Mouse (Mus musculus) ES-E14 (cell line): ENCODE measurements around the gene Aldh16a1. TPM values are rescaled to one million over a fixed set of nuclear protein-coding genes. Genes with fewer than 3 reads are reported as not detected.

ENCODE experiments used
- DNase-seq: peaks from one replicate; pipeline ENCODE4 v3.0.0-alpha.2; 2013; ENCODE audit warnings: low read depth, low spot score
- H3K27ac ChIP-seq: 2 replicates; pipeline ENCODE4 v1.5.1; 2012; ENCODE audit warnings: low read depth, mild to moderate bottlenecking, low read length, moderate library complexity, mixed read lengths; ENCODE audit not compliant: poor library complexity, insufficient read depth, severe bottlenecking
- H3K36me3 ChIP-seq: 2 replicates; pipeline ENCODE4 v1.6.1; 2012; ENCODE audit warnings: mild to moderate bottlenecking, low read length, moderate library complexity, mixed read lengths; ENCODE audit not compliant: control insufficient read depth, poor library complexity, insufficient read depth, severe bottlenecking
- H3K4me1 ChIP-seq, 2 experiments: fragments of 150-350 bp in 1 of 2; sonication (generic) in 1 of 2; 2 replicates each; pipeline ENCODE4 v1.6.1; 2012; ENCODE audit warnings: low read length in 2 of 2, mild to moderate bottlenecking in 1 of 2, mixed read lengths in 1 of 2; ENCODE audit not compliant: control insufficient read depth in 2 of 2, insufficient read depth in 2 of 2, poor library complexity in 1 of 2
- H3K4me3 ChIP-seq, 2 experiments: fragments of 150-350 bp in 1 of 2; sonication (generic) in 1 of 2; 2 replicates each; pipeline ENCODE4 v1.5.1; 2012; ENCODE audit warnings: low read length in 2 of 2, low read depth in 1 of 2, mild to moderate bottlenecking in 1 of 2, mixed read lengths in 1 of 2; ENCODE audit not compliant: insufficient read depth in 1 of 2, poor library complexity in 1 of 2, severe bottlenecking in 1 of 2
- H3K9ac ChIP-seq: 2 replicates; pipeline ENCODE4 v1.6.1; 2012; ENCODE audit warnings: low read depth, mild to moderate bottlenecking, low read length, mixed read lengths; ENCODE audit not compliant: poor library complexity, insufficient read depth, severe bottlenecking
- H3K9me3 ChIP-seq: fragments of 150-350 bp; sonication (generic); 2 replicates; pipeline ENCODE4 v1.6.1; 2012; ENCODE audit warnings: low read depth, mild to moderate bottlenecking, low read length; ENCODE audit not compliant: control insufficient read depth, insufficient read depth
- CHD2 ChIP-seq: IDR thresholded peaks from 2 replicates; pipeline ENCODE4 v1.6.1; 2014; ENCODE audit warnings: mild to moderate bottlenecking, low read depth, low read length, inconsistent platforms
- HCFC1 ChIP-seq: IDR thresholded peaks from 2 replicates; pipeline ENCODE4 v1.6.1; 2012; ENCODE audit warnings: low read length, inconsistent platforms, borderline replicate concordance; ENCODE audit not compliant: insufficient read depth
- MAFK ChIP-seq: IDR thresholded peaks from 2 replicates; pipeline ENCODE4 v1.6.1; 2014; ENCODE audit warnings: mild to moderate bottlenecking, low read depth, low read length, inconsistent platforms; ENCODE audit not compliant: insufficient read depth
- ZC3H11A ChIP-seq: IDR thresholded peaks from 2 replicates; pipeline ENCODE4 v1.6.1; 2012; ENCODE audit warnings: low read depth, mild to moderate bottlenecking, inconsistent platforms, low read length, borderline replicate concordance
- ZNF384 ChIP-seq: IDR thresholded peaks from 2 replicates; pipeline ENCODE4 v1.6.1; 2012; ENCODE audit warnings: low read depth, low read length, inconsistent platforms
- in situ Hi-C, 2 experiments: fragments of 600-800 bp; cut with MboI; formaldehyde crosslinking; loops; one replicate each; pipeline ENCODE4 v1.15.1; 2025; ENCODE audit warnings: low sequenced_read_pairs in 2 of 2, inconsistent platforms in 1 of 2; ENCODE audit not compliant: unreplicated experiment in 2 of 2
- total RNA-seq: library from RNA; depleted of rRNA; stranded (reverse); fragments of 300-350 nt; gene quantifications from 2 replicates; pipeline ENCODE4 v1.2.3, GENCODE M21; 2012

Aldh16a1 gene
- total RNA-seq, 1 experiment = 108 TPM

DNA sequence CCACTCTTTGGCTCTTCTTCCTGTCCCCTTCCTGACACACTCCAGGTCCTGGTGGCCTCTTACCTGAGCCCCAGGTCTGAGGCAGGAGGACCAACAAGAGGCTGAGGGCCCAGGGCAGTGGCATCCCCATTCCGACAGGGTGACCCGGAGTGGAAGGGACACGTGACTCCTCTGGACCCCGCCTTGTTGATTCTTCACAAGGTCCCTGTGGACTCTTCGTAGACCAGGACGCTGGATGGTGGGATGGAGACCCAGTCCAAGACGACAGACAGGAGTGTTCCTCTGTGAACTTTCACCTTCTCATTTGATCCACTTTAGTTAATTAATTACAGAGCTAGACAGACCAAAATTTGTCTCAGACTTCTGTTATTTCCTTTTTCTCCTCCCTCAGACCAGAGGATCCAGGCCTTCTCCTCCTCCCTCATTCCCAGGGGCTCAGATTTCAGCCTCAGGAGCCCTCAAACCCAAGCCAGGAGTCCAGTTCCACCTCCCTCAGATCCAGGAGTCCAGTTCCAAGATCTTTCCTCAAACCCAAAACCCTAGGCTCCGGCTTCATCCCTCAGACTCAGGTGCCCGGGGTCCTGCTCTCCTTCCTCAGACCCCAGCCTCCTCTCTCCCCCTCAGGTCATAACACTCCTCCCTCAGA is 51.3 kb downstream of the Aldh16a1 start:
- H3K36me3 ChIP-seq = no peaks in the 10 kb centered on the region
- H3K9ac ChIP-seq = no peak overlapping the region
- H3K4me3 ChIP-seq = no peak overlapping the region
- in situ Hi-C loops = no loop called here
- TF ChIP-seq ZNF384 (no peak), MAFK (no peak), ZC3H11A (no peak), HCFC1 (no peak), CHD2 (no peak)
- no peaks in the 10 kb centered on the region for H3K9me3 ChIP-seq
- peaks cover 3 to 18% of the 10 kb centered on the region in 2 experiments; a peak in 2 of 4 replicates for H3K4me1 ChIP-seq
- H3K27ac ChIP-seq = no peak overlapping the region
- no peak for DNase-seq

DNA sequence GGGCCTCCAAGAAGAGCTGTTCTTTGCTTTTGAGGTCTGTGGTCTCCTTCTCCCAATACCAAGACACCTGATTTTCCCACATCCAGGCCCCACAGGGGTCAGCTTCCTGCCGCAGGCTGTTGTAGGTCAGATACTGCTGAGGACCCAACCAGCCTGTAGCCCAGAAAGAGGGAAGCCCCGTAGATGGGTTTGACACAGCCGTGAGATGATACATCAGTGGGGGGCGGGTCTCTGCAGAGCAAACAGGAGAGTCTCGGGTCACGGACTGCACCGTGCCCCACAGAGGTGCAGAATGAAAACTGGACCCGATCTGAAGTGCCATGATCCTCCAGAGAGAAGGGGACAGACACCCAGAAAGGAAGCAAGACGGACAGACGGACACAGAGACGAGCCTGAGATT is 51.9 kb downstream of the Aldh16a1 start:
- in situ Hi-C loops = no loop called here
- DNase-seq = no peak
- Histone ChIP-seq H3K27ac (no peak overlapping the region), H3K4me1 (peaks cover 3 to 20% of the 10 kb centered on the region in 2 experiments; a peak in 2 of 4 replicates), H3K9ac (no peak overlapping the region), H3K4me3 (no peak overlapping the region), H3K36me3 (no peaks in the 10 kb centered on the region), H3K9me3 (no peaks in the 10 kb centered on the region)
- TF ChIP-seq HCFC1 = no peak
- no peak for TF ChIP-seq CHD2
- TF ChIP-seq MAFK = no peak
- TF ChIP-seq ZC3H11A = no peak
- no peak for TF ChIP-seq ZNF384

DNA sequence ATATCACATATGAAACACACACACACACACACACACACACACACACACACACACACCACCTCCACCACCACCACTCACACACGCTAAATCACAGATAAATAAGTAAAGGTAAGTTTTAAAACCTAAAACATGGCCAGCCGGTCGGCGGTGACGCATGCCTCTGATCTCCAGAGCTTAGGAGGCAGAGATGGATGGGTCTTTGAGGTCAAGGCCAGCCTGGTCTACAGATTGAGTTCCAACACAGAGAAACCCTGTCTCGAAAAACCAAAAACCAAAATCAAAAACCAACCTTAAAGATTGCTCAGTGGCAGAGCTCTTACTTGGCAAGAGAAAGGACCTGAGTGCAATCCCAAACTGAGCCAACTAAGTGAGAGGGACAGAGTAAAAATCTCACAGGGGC is 54.3 kb downstream of the Aldh16a1 start:
- Histone ChIP-seq H3K9ac (no peak overlapping the region), H3K9me3 (no peaks in the 10 kb centered on the region), H3K27ac (no peak overlapping the region), H3K4me3 (no peak overlapping the region), H3K4me1 (peaks cover 0 to 18% of the 10 kb centered on the region in 2 experiments; a peak in 1 of 4 replicates), H3K36me3 (no peaks in the 10 kb centered on the region)
- DNase-seq = no peak
- TF ChIP-seq MAFK = no peak
- TF ChIP-seq HCFC1 = no peak
- TF ChIP-seq CHD2 = no peak
- no peak for TF ChIP-seq ZNF384
- no peak for TF ChIP-seq ZC3H11A
- in situ Hi-C loops = no loop called here

DNA sequence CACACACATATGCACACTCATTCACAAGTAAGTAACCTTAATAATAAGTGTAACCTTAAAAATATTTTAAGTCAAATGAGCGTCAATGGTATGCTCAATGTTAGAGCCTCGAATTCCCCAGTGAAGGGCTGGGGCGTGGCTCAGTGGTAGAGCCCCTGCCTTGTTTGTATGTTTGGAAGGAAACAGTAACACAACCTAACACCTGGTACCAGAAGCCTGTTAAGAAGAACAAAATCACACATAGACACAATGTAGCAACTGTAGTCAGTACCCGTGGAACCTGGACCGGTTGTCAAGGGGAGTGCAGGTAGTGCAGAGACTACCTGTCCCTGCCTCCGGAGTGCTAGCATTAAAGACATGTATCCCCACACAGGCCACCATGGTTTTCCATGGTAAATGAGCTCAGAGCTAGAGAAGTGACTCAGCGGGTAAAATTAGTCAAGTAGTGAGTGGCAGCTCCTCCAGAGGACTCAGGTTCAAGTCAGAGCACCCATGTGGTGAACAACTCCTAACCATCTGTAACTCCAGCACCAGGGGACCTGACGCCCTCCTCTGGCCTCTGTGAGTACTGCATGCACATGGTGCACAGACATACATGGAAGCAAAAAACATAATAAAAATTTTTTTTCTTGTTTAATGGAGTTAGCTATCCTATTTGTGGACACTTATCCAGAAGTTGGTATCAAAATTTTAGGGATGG is 55.7 kb downstream of the Aldh16a1 start:
- in situ Hi-C loops = no loop called here
- H3K4me1 ChIP-seq = peaks cover 0 to 12% of the 10 kb centered on the region in 2 experiments; a peak in 1 of 4 replicates
- no peaks in the 10 kb centered on the region for H3K36me3 ChIP-seq
- TF ChIP-seq CHD2 (no peak), ZC3H11A (no peak), MAFK (no peak), HCFC1 (no peak), ZNF384 (no peak)
- no peak overlapping the region for H3K9ac ChIP-seq
- H3K4me3 ChIP-seq = no peak overlapping the region
- no peaks in the 10 kb centered on the region for H3K9me3 ChIP-seq
- no peak for DNase-seq
- no peak overlapping the region for H3K27ac ChIP-seq
